Mouse (Mus musculus) c-Kit-positive CD71-negative TER-119-negative erythroid progenitor cells, embryonic 14.5 days (primary cell): ENCODE results near the gene Nolc1.
A peak's percentile ranks its signal among the peaks of the same experiment; 100 is the strongest.

Experiments
- DNase-seq: peaks from one replicate; pipeline ENCODE4 v3.0.0-alpha.2; 2013; ENCODE audit warnings: low read depth

The Nolc1 gene

DNA sequence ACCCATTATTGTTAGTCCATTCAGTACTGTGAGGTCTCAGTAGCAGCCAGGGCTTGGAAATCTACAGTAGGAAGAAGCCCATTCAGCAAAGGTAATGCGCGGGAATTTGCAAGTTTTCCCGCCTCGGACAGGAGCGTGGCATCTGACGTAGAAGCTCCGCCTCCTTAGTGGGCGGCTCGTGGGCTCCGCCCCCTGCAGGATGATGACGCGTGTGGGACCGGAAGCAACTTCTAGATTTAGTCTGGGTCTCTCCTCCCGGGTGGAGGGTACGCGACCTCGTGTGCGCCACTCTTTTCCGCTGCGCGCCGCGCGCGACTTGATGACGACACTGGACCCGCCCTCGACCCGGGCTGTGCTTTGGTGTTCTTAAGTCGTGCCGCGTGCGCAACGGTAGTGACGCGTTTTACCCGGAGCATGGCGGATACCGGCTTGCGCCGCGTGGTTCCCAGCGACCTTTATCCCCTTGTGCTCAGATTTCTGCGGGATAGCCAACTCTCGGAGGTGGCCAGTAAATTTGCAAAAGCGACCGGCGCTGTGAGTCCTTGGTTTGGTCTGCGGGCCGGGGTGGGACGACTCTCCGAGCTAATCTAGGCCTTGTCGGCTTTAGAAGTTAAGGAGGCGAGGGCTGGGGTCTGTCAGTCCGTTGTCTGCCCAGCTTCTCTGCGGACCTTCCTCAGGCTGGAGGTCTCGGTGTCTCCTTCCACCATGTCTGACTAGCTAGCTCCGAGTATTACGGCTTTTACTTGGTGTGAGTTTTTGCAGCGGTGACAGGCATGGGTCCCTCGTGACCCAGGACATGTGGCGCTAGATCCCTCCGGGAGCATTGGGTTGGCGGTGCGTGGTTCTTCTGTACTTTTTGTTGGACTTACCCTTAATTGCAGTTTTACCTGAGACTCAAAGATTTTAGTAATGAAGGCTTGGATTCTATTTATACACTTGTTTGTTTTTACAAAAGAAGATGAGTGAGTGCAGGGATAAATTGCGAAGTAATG, at the start of gene Nolc1:
Nolc1 (plus strand) TSS at position 248 of the 992 bp plus-strand sequence.
- peak; percentile 98 for DNase-seq

DNA sequence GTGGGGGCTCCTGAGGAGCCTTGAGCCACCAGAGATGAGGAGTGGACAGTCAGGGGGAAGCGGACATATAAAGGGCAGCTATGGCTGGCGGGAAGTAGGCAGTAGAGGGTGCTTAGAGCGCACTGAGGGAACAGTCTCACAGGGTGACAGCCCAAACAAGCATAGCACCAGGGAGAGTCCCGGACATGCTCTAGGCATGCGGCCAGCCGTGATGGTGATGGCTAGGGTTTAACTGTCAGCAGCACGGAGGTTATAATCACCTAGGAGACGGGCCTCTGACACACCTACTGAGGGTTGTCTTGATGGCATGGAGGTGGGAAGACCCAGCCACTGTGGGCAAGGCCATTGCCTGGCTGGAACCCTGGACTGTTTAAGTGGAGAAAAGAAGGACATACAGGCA, 49.1 kb upstream of the Nolc1 start:
- DNase-seq: no peak

DNA sequence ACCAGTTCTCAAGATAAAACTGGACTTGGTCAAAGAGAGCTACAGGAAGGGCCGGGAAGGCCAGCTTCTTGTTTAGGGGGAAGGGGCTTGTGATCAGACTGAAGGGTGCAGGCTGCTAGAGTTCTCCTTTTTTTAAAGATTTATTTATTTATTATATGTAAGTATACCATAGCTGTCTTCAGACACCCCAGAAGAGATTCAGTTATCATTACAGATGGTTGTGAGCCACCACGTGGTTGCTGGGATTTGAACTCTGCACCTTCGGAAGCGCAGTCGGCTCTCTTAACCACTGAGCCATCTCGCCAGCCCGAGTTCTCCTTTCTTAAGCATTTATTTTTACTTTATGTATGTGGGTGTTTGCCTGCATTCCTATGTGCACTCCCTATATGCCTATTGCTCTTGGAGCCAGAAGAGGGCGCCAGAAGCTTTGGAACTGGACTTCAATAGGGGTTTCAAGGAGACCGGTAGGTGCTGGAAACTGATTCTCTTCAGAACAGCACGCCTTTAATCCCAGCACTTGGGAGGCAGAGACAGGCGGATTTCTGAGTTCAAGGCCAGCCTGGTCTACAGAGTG, 46.8 kb upstream of the Nolc1 start:
- no peak for DNase-seq

DNA sequence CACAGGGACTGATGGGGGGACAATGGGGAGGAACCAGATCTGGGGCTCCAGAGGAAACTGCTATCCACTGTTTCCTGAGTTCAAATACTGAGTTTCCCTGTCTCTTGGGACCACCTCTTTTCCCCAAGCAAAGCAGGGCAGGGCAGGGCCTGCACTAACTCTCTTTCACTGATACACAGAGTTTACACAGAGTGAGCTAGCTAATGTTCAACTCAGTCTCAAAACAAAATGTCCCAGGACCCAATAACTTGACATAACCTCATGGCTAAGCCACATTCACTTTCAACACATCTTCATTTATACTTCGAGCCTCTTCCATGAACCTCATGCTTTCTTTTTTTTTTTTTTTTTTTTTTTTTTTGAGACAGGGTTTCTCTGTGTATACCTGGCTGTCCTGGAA, 46.0 kb upstream of the Nolc1 start:
- no peak for DNase-seq

DNA sequence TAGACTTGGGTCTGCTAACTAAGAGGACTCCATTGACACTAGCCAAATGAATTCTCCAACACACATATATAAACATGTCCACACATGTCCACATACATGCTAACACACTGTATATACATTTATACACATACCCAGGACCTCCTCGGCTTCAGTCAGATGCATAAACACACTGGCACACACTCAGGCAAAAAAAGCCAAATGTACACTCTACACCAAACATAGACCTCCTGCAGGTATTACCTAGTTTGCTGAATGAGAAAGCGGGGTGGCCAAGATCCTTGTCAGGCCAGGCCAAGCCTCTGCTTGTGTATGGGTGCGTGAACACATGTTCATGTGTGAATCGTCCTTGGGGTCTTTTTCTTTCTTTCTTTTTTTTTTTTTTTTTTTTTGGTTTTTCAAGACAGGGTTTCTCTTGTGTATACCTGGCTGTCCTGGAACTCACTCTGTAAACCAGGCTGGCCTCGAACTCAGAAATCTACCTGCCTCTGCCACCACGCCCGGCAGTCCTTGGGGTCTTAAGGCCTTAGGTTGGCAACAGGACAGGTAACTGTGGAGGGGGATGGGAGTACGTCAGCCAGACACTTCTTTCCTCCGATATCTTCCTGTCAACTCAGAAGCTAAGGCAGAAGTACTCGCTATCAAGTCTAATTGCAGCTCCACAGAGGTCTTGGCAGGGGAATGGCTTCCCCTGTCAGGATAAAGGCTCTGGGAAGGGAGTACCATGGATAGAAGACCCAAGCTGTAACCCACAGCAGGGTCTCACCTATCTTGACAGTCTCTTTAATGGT, 45.3 kb upstream of the Nolc1 start:
- no peak for DNase-seq

DNA sequence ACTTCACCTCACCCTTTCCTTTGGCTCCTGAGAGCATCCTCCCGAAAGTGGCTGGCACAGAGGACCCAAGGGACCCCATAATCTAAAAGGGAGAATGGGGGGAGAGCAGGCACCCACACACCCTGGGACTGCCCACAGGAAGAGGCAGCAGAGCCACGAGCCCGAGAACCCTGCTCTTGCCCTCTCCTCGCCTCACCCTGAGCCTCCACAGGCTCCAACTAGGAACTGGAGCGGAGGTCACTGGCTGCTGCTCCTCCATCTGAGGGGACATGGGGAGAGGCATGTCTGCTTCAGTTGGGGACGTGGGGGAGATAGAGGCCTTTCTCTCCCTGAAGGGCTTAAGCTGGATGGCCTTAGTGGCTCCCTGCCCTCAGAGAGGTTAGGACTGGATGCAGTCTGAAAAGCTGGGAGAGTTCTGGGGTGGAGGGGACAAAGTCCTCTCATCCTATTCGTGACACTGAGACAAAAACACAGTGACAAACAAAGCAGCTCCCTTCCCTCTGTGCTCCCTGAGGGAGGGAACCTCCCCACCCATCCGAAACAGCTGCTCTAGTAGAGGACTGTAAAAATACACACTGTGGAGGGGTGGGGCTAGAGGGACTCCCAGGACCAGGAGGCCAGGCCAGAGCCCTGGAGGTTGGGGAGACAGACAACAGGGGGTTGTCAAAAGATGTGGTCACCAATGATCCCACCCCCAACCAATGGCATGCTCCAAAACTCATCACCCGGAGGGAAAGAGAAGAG, 43.8 kb upstream of the Nolc1 start:
- DNase-seq: no peak

DNA sequence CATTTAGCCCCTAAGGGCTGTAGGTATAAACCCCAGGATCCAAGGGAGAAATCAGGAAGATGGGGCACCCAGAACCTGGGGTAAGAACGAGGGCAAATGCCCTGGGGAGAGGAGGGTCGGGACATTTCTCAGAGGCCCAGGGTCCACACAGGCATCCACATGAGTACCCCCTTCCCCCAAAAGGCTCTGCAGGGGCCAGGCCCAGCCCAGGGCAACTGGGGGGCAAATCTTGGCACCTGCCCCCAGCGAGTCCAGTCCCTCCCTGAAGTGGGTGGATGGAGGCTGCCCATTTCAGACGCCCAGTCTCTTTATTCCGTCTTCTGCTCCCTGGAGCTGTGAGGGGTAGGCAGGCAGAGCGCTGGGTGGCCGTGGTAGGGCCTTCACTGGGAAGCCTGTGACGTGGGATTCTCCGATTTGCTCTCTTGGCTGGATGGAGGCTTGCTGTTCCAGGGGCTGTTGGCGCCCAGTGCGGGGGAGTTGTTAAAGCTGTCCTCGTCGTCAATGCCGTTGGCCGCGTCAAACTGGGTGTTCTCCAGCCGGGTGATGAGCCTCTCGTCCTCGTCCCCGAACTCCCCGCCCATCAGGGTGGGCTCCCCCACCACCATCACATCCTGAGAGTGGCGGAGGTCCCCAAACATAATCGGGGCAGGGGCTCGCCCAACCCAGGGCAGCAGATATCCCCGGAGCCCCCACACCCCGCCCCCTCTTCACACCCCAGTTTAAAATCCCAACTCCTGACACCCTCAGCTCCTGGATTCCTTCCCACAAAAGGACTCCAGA, 42.7 kb upstream of the Nolc1 start:
- DNase-seq: no peak

DNA sequence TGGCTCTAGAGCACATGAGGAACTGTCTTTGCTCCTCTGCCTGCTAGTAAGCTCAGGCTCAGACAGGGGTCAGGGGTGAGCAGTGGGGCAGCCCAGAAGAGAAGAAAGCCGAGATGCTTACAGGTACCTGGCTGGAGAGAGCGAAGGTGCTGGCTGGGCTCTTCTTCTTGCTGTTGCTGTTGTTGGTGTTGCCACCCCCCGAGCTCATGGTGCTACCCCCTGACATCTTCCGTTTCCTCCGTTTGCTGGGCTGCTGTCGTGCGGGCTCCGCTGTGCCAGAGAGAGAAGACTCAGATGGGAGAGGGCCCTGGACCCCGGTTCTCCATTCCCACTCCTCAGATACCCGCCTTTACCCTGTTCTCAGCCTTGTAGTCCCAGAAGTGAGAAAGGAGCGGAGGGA, 41.8 kb upstream of the Nolc1 start:
- DNase-seq: no peak

DNA sequence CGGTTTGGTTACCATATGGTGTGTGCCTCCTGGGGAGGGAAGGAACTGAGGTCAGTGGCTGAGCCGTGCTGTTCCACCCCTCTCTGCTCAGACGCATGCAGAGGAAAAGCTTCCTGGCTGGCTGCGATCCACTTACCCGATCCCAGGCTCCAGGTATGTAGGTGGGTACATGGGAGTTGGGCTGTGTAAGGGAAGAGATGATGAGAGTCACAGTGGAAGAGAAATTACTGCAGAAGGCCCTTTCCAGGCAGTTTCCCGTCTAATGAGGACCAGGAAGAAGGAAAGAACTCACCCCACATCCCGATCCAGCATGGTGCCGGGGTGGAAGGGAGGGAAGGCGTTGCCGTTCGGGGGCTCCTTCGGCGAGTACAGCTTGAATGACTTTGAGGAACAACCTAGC, 39.7 kb upstream of the Nolc1 start:
- DNase-seq: no peak

DNA sequence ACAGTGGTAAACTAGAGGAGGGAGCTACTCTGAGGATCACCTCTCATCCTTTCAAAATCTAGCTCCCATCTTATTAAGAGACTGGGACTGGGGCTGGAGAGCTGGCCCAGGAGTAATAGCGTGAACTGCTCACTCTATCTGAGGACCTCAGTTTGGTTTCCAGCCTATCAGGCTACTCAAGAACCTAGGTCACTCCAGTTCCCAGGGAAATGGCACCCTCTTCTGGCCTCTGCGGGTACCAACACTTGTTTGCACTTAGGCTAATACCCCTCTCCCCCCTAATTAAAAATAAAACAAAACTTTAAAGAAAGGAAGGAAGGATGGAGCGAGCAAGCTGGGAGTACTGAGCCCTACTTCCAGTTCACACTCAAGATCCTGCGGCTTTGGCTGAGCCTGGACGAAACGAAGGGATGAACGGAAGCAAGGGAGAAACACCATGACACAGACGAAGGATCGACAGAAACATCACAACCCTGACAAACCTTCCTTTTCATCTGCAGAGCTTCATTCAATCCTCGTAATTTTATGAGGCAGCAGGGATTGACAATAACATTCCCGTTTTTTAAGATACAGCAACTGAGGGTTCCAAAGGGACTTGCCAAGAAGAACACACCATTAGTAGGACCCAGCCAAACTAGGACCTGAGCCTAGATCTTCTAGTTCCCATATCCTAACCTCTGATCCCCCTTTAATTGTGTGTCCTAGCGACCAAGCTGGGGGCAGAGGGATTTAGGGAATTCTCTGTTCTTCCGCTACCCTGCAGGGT, 39.0 kb upstream of the Nolc1 start:
- no peak for DNase-seq

DNA sequence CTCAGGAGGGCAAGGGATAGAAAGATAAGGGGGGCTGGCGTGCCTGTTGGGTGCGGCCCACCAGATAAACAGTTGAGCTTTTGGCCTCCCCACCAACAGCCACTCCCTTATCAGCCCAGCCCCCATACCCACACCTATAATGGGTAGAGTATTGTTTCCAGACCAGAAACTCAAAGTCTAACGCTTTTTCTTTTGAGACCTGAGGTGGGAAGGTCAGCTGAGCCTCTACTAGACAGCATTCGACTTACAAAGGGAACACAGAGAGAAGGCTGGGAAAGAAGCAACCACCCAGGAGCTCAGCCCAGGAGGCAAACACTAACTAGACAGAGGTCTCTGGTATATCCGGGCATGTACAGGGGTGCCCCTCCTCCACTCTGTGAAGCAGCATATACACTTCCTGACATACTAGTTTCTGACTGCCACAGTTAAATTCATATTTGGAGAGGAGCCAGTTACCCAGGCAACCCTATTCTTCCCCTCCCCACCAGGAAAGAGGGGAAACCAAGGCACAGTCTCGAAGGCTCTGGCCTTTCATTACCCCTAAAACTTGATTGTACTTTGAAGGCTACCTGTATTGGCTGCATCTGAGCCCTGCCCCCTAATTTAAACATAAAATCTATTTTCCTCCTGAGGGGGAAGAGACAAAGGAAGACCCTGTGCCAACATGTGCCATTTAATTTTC, 38.3 kb upstream of the Nolc1 start:
- no peak for DNase-seq

DNA sequence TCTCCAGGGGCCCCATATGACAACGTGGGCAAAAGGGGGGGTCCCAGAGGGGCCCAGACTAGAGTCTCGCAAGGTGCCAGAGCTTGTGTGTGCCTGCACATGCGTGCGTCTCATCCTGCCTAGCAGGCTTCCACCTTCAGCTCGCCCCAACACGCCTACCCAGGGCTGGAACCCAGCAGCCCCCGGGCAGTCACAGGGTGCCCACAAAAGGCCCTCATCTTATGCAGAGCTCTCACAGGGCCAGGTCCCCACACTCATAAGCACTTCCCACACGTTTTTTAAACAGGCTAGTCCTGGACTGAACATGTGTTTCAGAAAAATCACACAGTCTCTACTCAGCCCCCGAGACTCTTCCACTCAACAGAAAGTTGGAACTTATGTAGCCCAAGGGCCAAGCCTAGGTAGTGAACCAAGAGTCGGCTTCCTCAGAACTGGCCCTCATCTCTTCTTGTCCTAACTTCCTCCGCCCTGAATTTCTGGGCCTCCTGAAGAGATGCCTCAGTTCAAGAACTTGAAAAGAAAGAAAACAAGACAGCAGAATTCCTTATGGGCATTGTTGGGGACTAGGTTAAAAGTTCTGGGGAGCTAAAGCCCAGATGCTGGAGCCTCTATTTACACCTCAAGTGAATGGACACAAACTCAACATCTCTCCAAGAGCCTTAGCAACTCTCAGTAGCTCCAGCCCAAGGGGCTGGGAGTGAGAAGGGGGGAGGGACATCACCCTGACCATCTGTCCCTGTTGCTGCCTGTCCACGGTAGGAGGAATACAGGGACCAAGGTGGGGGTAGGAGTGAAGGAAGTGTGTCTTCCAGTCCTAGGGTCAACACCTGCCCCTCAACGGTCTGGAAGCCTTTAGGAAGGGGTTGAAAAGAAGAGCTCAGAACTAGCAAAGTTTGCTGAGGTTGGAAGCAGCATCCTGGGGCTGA, 37.5 kb upstream of the Nolc1 start:
- DNase-seq: no peak

DNA sequence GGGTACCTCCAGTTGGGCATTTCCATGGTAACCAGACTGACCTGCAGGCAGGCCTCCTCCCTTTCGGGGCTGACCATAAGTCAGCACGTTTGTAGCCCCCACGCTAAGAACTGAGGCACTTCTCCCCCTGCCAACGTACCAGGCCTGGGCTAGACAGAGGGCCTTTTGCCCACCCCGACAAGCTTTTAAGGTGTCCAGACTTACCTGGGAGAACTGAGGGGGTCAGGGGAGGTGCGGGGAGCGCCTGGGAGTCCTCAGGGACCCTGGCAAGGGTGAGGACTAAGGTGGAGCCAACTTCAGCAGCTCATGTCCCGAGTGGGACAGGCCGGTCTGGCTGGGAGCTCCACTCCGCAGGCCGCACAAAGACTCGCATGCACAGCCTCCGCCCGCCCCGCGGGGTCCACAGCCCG, 36.8 kb upstream of the Nolc1 start:
- DNase-seq: no peak

DNA sequence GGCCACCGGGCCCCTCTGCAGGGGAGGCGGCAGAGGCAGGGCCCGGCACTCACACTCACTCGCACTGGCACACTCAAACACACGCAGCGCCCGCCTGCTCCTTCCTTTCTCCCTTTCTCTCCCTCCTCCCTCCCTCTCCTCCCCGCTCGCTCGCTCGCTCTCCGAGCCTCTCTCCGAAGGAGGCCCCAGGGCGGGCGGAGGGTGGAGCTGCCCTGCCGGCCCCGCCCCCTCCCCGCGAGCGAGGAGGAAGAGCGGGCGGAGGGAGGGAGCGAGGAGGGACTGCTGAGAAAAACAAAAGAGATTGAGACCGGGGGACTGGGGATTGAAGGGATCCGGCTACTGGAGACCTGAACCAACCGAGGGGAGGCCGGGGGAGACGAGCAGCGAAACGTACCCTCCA, 36.2 kb upstream of the Nolc1 start:
- peak; percentile 86 for DNase-seq

DNA sequence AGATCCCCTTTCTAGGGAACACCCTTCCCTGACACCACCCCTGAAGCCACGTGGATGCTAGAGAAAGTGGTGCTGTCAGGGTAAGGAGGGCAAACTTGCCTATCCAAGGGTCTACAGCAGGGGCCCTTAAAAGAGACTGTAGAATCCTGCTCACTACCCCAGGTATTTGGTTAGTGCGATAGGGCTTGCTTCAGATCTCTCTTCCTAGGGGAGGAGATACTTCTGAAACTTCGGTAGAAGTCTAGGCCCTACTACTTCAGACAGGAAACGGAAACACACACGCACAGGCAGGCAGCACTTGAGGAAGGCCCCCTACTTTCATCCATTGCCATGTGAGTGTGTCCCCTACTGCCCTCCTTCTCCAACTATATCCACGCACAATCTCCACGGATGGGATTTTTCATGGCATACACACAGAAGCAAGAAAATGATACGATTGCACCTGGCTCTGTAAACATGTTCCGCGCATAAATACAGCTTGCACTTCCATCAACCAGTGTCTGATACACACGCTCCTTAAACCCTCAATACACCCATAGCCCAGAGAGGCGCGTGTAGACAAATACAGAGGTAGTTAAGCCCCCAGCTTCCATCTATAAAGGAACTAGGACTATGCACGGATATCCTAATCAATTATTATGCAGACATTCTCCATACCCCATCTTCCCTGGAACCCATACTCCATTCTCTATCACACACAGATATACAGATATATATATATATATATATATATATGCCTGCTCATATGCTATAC, 35.3 kb upstream of the Nolc1 start:
- DNase-seq: no peak

DNA sequence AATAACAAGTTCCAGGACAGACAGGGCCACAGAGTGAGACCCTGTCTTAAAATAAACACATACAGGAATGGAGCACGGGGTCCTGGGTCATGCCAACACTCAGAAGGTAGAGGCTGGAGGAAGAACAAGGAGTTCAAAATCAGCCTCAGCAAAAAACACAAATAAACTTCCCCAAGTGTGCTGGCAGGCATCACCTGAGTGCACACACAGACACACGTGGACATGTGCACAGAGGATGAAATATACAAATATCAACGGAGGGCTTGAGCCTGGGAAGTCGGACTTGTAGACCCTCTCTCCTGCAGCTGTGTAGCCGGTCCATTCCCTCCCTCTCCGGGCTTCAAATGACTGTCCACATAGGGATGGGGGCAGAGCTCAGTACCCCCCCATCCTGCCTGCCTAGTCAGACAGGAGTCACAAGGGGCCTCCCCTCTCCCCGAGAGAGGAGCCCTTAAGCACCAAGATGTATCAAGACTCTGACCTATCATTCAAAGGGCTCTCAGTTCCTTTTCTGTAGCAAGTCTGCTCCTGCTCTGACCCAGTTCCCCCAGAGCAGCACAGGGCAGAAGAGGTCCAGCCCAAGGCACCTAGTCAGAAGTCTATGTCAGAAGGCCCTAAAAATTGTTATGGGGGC, 34.2 kb upstream of the Nolc1 start:
- DNase-seq: no peak

DNA sequence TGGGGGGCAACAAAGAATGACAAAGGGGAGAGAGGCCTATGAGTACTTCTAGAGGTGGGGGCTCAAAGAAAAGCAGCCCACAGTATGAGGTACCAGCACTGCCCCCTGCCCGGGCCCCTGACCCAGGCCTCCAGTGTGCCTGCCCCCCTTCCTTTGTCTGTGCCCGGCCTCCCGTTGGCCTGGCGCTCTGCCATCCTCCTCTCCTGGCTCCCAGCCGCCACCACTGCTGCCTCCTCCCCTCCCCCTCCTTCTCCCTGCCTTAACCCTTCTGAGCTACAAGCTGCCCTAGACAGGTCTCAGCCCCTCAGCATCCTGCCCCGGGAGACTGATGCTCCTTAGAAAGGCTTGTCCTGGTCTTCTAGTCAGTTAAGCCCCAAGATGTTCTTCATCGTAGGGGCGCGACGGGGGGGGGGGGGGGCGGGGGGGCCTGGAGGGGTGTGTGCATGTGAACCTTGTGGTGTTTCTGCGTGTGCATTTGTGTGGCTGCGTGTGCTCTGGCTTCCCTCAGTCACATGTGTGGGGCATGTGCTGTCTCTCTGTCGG, 33.7 kb upstream of the Nolc1 start:
- DNase-seq: no peak
